Mouse (Mus musculus) G1E (cell line): ENCODE data around the gene Rprd2.
"Not testable (repeated sequence)": the region's sequence is repeated elsewhere in the genome, so short reads cannot be mapped to it uniquely, and the experiment has no call there.

Experiments used
- CTCF ChIP-seq: IDR thresholded peaks from 2 replicates; pipeline ENCODE4 v1.5.1; 2012; ENCODE audit warnings: low read depth, low read length, inconsistent platforms, mixed read lengths
- GATA1 ChIP-seq: IDR thresholded peaks from 2 replicates; pipeline ENCODE4 v1.6.1; 2012; ENCODE audit warnings: borderline replicate concordance, low read length, inconsistent platforms, mixed read lengths
- GATA2 ChIP-seq: IDR thresholded peaks from 2 replicates; pipeline ENCODE4 v1.6.1; 2012; ENCODE audit warnings: low read depth, low read length, inconsistent platforms, borderline replicate concordance

DNA sequence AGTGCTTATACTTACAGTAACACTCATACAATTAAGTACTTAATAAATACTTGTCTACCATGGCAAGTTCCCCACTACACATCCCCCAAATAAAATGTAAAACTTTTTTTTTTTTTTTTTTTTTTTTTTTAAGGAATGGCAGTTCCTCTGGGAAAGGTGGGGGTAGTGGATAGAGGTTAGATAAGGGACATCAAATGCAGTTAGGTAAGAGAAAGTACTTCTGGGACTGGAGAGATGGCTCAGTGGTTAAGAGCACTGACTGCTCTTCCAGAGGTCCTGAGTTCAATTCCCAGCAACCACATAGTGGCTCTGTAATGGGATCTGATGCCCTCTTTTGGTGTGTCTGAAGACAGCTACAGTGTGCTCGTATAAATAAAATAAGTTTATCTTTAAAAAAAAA is 38.4 kb upstream of the Rprd2 start:
- TF ChIP-seq CTCF, GATA2, GATA1: not testable (repeated sequence)
